Mouse (Mus musculus): ENCODE measurements at regions not wholly inside any gene's neighbourhood (a gene's known extent, or its start where the extent isn't known, plus 50 kb on each side); places are given as distances from the start of the nearest gene placed in this dataset.

DNA sequence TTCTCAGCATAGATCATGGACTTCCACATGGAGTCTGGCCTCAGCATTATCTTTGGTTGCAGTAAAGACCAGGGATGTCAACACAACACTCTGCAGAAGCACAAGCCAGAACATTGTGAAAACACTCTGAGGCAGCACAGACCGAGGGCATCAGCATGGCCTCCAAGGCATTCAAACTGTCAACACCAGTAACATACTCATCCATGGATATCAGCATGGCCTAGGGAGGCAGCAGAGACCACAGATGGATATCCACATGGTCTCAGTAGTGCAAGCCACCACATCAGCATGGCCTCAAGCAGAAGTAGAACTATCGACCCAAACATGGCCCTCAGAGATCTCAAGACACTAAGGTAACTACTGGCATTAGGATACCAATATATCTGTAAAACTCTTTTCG is 935.8 kb downstream of the Slitrk1 start:
- DNase-seq: no peak

DNA sequence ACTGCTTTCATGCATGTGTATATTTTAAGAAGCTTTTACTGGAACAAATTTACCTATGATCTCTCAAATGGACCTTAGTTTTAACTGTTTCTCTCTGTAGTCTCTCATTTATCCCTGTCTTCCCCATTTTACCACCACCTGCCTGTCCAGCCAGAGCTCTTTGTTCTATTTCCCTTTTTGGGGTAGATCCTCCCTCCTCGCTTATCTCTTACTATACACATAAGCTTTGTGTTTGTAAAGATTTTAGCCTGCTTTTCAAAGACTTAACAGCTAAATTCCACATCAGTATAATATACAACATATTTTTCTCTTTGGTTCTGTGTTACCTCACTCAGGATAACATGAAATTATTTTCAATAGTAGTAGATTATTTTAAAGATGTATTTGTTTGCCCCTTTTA is 961.9 kb downstream of the Slitrk1 start:
- DNase-seq: no peak

DNA sequence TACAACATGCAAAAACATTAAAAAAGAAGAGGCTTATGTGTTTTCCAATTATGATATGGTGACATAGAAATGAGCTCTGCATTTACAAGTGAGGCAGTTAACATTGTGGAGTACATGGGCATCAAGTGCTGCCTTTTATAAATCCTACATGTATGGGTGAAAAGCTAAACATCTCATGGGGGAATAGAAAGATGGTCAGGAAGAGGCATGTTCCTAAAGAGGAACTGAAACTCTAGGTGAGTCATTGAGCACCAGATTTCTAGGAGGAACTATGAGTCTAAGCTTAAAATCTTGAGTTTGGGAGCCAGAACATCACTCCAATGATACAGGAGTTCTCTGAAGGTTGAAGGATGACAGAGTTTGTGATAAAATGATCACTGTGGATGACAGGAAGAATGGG is 1010.2 kb downstream of the Slitrk1 start:
- no peak for DNase-seq

DNA sequence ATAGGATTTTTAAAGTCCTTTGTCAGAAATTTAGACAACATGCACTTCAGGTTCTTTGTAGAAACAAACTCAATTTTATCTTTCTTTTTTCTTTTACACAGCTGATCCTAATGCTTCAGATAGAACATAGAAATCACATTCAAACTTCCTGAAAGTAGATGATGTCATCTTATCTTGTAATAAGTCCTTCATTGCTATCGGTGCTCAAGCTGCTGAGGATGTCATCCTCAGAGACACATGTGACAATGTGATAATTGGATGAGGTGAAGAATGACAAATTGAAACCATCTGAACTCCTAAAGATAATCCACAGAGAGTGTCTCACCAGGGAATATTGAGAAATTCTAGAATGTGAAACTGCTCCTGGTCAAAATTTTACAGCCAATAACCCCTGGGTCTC is 1012.1 kb downstream of the Slitrk1 start:
- DNase-seq: no peak

DNA sequence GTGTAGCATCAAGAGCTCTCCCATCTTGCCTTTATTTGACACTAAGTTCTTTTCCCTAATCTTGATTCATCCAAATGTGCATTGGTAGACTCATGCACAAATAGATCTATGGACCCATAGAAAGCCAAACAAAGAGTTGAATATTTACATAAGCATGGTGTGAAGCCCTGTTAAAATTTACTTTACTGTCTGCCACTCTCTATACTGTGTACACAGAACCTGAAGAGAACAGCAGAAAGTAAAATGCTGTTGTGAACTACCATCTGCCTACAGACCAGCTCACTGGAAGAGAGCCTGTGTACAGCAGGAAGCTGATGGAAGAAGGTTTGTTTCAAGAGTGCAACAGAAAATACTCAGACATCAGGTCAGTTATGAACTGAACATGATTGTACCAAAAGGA is 1053.1 kb downstream of the Slitrk1 start:
- no peak for DNase-seq

DNA sequence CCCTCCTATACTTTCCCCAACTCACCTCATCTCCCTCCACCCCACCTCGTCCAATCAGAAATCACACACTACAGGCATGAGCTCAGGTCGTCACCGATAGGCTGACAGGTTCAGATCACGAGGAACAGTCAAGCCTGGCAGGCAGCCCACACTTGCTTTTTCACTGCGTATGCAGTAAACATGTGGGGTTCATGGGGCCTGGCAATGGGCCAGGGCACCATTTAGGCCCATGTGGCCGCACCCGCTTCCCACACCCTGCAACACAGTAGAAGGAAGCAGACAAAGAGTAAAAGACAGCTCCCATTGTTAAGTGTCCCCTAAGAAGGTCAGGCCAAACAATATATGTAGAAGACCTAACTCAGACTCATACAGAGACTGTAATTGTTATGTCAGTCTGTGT is 1064.3 kb downstream of the Slitrk1 start:
- no peak for DNase-seq

DNA sequence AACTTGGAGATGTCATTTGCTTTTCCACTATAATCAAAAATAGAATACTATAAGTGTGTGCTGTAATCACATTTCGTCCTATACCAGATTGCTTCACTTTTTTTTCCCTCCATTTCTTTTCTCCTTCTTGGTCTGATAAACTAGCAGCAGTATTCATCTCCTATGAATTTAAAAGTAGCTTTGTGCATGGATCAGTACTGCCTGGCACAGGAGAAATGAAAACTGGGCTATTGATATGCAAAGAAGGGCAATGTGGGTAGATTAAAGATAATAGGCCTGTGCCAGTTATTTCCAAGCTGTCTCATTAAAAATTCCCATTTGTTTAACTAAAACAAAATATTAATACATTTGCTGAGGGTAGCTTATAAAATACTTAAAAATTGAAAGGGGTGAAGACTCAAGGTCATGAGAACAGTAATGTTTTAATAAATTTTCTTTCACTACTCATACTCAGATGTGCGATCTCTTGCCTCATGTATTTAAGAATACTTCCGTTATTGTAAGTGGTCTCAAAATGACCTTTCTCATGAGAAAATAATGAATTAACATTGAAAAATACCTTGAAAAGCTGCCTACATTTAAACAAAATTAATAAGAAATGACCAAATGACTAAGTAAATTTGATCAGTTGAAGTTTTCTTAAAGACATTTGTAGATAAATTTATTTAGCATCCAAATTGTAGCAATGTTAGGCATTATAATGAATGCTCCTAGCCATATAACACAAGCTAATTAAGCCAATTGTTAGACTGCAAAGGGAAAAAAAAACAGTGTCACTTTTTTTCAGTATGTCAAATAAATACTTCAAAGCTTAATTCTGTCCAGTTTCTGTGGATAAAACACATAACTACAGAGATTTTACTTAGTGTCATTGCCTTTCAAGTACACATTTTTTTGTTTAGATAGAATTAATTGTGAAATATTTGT is 1068.4 kb downstream of the Slitrk1 start:
- DNase-seq: no peak

DNA sequence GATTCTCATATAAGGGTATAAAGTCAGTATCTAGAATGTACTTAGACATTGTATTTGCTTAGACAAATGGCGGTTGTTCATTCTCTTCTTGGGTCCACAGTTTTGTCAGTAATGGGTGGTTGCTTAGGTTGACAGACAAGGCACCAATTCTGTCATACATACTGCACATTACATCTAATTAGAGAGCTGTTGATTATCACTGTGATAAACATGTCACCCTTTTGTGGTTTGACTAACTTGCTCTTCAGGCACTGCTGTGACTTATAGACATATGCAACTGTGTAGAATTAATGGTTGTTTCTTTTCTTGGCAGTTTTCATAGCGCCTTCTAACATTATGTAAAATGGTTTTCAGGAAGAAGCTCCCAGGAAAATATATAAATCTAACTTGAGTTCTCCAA is 1069.4 kb downstream of the Slitrk1 start:
- no peak for DNase-seq

DNA sequence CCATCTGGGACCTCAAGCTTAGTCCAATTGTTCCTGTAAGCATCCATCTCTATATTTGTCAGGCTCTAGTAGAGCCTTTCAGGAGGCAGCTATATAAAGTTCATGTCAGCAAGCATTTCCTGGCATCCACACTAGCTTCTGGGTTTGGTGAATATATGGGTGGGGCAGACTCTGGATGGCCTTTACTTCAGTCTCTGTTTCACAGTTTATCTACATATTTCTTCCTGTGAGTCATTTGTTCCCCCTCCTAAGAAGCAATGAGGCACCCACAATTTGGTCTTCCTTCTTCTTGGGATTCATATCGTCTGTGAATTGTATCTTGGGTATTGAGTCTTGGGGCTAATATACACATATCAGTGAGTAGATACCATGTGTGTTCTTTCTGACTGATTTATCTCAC is 1081.0 kb downstream of the Slitrk1 start:
- no peak for DNase-seq

DNA sequence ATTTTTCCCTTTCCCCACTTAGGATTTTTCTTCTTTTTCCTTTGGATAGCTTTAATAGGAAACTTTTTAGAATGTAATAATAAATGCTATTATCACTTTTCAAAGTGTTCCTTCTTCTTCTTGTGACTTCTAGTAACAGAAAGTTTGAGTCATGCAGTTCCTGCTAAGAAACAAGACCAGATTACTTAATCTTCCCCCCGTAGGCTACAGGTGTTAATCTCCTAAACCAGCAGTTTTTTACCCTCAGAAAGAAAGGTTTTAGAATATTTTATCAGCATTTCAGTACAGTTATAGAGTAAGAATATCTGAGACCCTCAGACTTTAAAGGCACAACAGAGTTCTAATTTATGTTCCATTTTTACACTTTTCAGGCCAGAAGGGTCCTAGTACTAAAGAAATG is 1128.7 kb downstream of the Slitrk1 start:
- no peak for DNase-seq

Measured in adrenal gland, postnatal 10 days (tissue).